Mouse (Mus musculus): Measurements from ENCODE around the gene Rnf180.

- no peak for TF ChIP-seq POLR2A (IDR thresholded peaks at IDR 0.05; ENCODE audit: low read depth, low read length)
- no peak for TF ChIP-seq CTCF (conservative IDR thresholded peaks at IDR 0.05; ENCODE audit: insufficient read depth, insufficient read length, low read depth, low read length)
These were observed 205.3 kb downstream of the Rnf180 start for GRCm38 (mm10) chr13:105089276-105089675.

Measured in kidney, adult 2 months (tissue).